31 mouse cellular contexts compared by ENCODE assay signal in genomic region chr9:82728652-82729051, GRCm38 (mm10).
DNase-seq lines count a peak whose midpoint lies in the region; ATAC-seq and TF ChIP-seq lines count a peak whose summit lies in the region.
"Had no signal": no experiment of that assay in that cellular context is flagged by ENCODE, and none has a peak within 500 bp of the region (broad histone marks: within the 10 kb centered on the region; RNA-seq: fewer than 3 reads in every experiment).

No protein-coding gene starts in this region.

- TF ChIP-seq CTCF in G1E (IDR thresholded peaks at IDR 0.05; ENCODE audit: low read depth, low read length), result no peak
- TF ChIP-seq CTCF in cerebellum, adult 2 months (IDR thresholded peaks at IDR 0.05; ENCODE audit: borderline replicate concordance, insufficient read depth, low read depth, low read length), result no peak

- no peaks in the 10 kb centered on the region for H3K9me3 ChIP-seq in G1E (replicated peaks)
- no peaks in the 10 kb centered on the region for H3K9me3 ChIP-seq in intestine, embryonic 16.5 days (ENCODE audit: control insufficient read depth, low read length)
- H3K9me3 ChIP-seq: embryonic facial prominence, embryonic 10.5 days; embryonic facial prominence, embryonic 13.5 days; forebrain, embryonic 10.5 days; forebrain, embryonic 13.5 days; heart, embryonic 10.5 days; heart, embryonic 13.5 days had no signal

- no peaks in the 10 kb centered on the region for H3K36me3 ChIP-seq in G1E (replicated peaks)
- no peaks in the 10 kb centered on the region for H3K36me3 ChIP-seq in intestine, embryonic 16.5 days (ENCODE audit: control insufficient read depth, insufficient read depth, low read length)
- H3K36me3 ChIP-seq: embryonic facial prominence, embryonic 10.5 days; embryonic facial prominence, embryonic 13.5 days; forebrain, embryonic 10.5 days; heart, embryonic 10.5 days; heart, embryonic 13.5 days had no signal

- ATAC-seq in G1E (ENCODE audit: extremely low read depth, insufficient number of reproducible peaks, low FRiP score, poor library complexity, severe bottlenecking), result peak; percentile 54
- no peak for ATAC-seq in intestine, embryonic 16.5 days
- ATAC-seq: forebrain, embryonic 13.5 days; forebrain, embryonic 16.5 days; hindbrain, postnatal 0 days; inflammation-experienced regulatory T-cells, adult 6 months; intestine, postnatal 0 days; Patski had no signal

- 60% methylated on average over 3 of the region's 3 CpGs for WGBS in intestine, embryonic 16.5 days
- WGBS in cerebellum, adult 2 months, result 68% methylated on average over 3 of the region's 3 CpGs

- no peak overlapping the region for H3K27ac ChIP-seq in intestine, embryonic 16.5 days (ENCODE audit: low read length)
- no peak overlapping the region for H3K27ac ChIP-seq in cerebellum, adult 2 months (ENCODE audit: insufficient read depth, low read length)
- H3K27ac ChIP-seq: embryonic facial prominence, embryonic 10.5 days; embryonic facial prominence, embryonic 13.5 days; forebrain, embryonic 10.5 days; forebrain, embryonic 13.5 days; heart, adult 2 months; heart, embryonic 10.5 days; heart, embryonic 13.5 days; hindbrain, embryonic 14.5 days; hindbrain, postnatal 0 days had no signal

- TF ChIP-seq POLR2A in cerebellum, adult 2 months (IDR thresholded peaks at IDR 0.05; ENCODE audit: borderline replicate concordance, insufficient read depth, low read length), result no peak

- H3K4me2 ChIP-seq in intestine, embryonic 16.5 days (ENCODE audit: low read depth, low read length), result no peak overlapping the region
- H3K4me2 ChIP-seq: embryonic facial prominence, embryonic 13.5 days; forebrain, embryonic 13.5 days; heart, embryonic 13.5 days; hindbrain, embryonic 14.5 days had no signal

- peaks cover 5% of the 10 kb centered on the region; the same call in 1 of the 2 replicates for H3K4me1 ChIP-seq in G1E (ENCODE audit: insufficient read depth, low read depth, low read length)
- no peaks in the 10 kb centered on the region for H3K4me1 ChIP-seq in intestine, embryonic 16.5 days (ENCODE audit: control insufficient read depth, insufficient read depth, low read length)
- no peaks in the 10 kb centered on the region for H3K4me1 ChIP-seq in cerebellum, adult 2 months (ENCODE audit: control insufficient read depth, insufficient read depth, low read length)
- H3K4me1 ChIP-seq: embryonic facial prominence, embryonic 10.5 days; embryonic facial prominence, embryonic 13.5 days; forebrain, embryonic 10.5 days; forebrain, embryonic 13.5 days; heart, embryonic 10.5 days; heart, embryonic 13.5 days had no signal

- H3K27me3 ChIP-seq in G1E (ENCODE audit: insufficient read depth, low read length), result no peaks in the 10 kb centered on the region
- H3K27me3 ChIP-seq in intestine, embryonic 16.5 days (replicated peaks; ENCODE audit: control insufficient read depth, insufficient read depth, low read length), result no peaks in the 10 kb centered on the region
- H3K27me3 ChIP-seq in cerebellum, adult 2 months (ENCODE audit: control insufficient read depth, insufficient read depth, low read length), result no peaks in the 10 kb centered on the region
- H3K27me3 ChIP-seq: embryonic facial prominence, embryonic 13.5 days; forebrain, embryonic 13.5 days; heart, embryonic 13.5 days had no signal

- DNase-seq in A20 (ENCODE audit: low read depth, low spot score) (peak; percentile 14), G1E (ENCODE audit: low spot score) (no peak)
- DNase-seq in gonadal fat pad, adult 2 months (ENCODE audit: low read depth), result peak; percentile 14
- DNase-seq in cerebellum, adult 2 months, result no peak
- no peak for DNase-seq in right cerebral cortex, postnatal 14 days
- DNase-seq: adrenal gland, postnatal 10 days; adrenal gland, postnatal 36 days; B cell, adult 2 months; cerebellum, adult 11 months; cerebellum, adult 8-10 months; cerebellum, postnatal 10 days; cerebellum, postnatal 36 days; embryo, embryonic 11 days; gastrocnemius, postnatal 25 days; heart, adult 2 months; heart, postnatal 14 days; heart, postnatal 4 days had no signal

- H3K9ac ChIP-seq in intestine, embryonic 16.5 days (ENCODE audit: low read depth, low read length), result no peak overlapping the region
- H3K9ac ChIP-seq: embryonic facial prominence, embryonic 13.5 days; forebrain, embryonic 13.5 days; heart, embryonic 13.5 days; hindbrain, embryonic 14.5 days had no signal

- H3K4me3 ChIP-seq in G1E (ENCODE audit: low read depth, low read length), result no peak overlapping the region
- no peak overlapping the region for H3K4me3 ChIP-seq in intestine, embryonic 16.5 days (ENCODE audit: low read length)
- H3K4me3 ChIP-seq in cerebellum, adult 2 months (replicated peaks; ENCODE audit: insufficient read depth, low read depth, low read length), result no peak overlapping the region
- H3K4me3 ChIP-seq: embryonic facial prominence, embryonic 10.5 days; embryonic facial prominence, embryonic 13.5 days; erythroblast, embryonic 14.5 days; forebrain, embryonic 10.5 days; forebrain, embryonic 13.5 days; heart, adult 2 months; heart, embryonic 10.5 days; heart, embryonic 13.5 days had no signal

Comparison
In these comparisons a context has a peak if more than half of its experiments do, and no peak if none do; other contexts are left out.
1. DNase-seq: peak in A20 (single experiment) and gonadal fat pad, adult 2 months (single experiment); none in G1E (single experiment), cerebellum, adult 2 months (0 of 2) and right cerebral cortex, postnatal 14 days (single experiment).